Mouse (Mus musculus): Measurements from ENCODE around the gene Asap3. TPM values are rescaled to one million over a fixed set of nuclear protein-coding genes. Genes with fewer than 3 reads are reported as not detected.

The Asap3 gene
- polyA plus RNA-seq, 1 experiment from 2014 or later: 2.4 TPM

DNA sequence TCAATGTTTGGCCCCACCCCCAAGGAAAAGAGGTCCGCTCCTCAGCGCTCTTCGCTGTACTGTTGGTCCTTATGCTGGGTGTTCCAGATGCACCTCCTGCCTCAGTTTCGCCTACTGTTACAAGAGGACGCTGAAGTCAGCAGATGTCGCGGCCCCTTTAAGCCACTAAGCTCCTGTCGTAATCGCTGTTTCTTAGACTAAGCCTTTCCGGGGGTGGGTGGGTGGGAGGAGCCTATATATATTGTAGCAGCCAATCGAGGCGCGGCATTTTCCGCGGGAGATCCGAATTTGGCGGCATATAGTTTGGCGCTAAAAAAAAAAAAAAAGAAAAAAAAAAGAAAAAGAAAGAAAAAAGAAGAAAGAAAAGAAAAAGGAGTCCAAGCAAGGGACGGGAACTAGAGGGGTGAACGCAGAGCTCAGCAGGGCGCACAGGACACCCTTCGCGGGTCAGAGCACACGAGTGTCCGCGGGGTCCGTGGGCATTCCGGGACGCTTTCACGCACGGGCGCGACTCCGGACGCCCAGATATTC is 34.1 kb upstream of the Asap3 start, which contains the start of gene E2f2:
Gene E2f2 (plus strand): TSS at position 384 of the 531 bp plus-strand sequence.
- no peaks in the 10 kb centered on the region for H3K36me3 ChIP-seq (ENCODE audit: control insufficient read depth, insufficient read depth, low read length)
- H3K9me3 ChIP-seq (ENCODE audit: control insufficient read depth, low read length): no peaks in the 10 kb centered on the region
- H3K4me3 ChIP-seq (ENCODE audit: low read depth, low read length): peak within 1 kb of the TSS; percentile 54
- ATAC-seq (ENCODE audit: low read depth): peak; percentile 62; the same call in 1 of the 2 replicates
- H3K27me3 ChIP-seq (ENCODE audit: control insufficient read depth, insufficient read depth, low read length): no peaks in the 10 kb centered on the region
- peak within 1 kb of the TSS; percentile 100 for H3K4me2 ChIP-seq (ENCODE audit: low read depth, low read length)
- WGBS: 0% methylated on average over 35 of the region's 35 CpGs
- peaks cover 4% of the 10 kb centered on the region; the same call in 1 of the 2 replicates for H3K4me1 ChIP-seq (ENCODE audit: control insufficient read depth, insufficient read depth, low read length)
- H3K27ac ChIP-seq (ENCODE audit: low read depth, low read length): no peak within 1 kb of the TSS
- H3K9ac ChIP-seq (replicated peaks; ENCODE audit: low read depth, low read length): peak within 1 kb of the TSS; percentile 62

DNA sequence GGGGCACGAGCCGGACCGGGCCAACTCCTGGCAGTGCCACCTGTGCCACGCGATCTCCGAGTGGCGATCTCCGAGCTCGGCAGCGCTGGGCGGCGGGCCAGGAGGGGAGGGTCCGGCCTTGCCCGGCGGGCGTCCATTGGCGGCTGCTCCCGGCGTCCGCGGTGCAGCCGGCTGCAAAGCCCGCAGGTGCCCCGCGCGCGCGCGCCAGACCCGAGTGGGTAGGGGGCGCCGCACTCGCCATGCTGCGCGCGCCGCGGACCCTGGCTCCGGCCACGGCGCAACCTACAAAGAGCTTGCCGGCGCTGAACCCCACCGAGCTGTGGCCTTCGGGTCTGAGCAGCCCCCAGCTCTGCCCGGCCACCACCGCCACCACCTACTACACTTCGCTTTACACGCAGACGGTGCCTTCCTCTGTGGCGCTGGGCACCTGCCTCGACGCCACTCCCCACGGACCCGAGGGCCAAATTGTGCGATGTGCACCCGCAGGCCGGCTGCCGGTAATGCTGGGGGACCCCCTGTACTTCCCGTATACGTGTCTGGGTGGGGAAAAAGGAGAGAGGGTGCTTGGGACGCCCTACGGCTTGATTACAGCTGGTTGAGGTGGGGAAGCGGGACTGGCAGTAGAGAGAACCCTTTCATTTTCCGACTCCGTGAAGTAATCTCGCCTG is 33.5 kb upstream of the Asap3 start:
- 0% methylated on average over 54 of the region's 67 CpGs for WGBS
- H3K27ac ChIP-seq (ENCODE audit: low read depth, low read length): no peak overlapping the region

DNA sequence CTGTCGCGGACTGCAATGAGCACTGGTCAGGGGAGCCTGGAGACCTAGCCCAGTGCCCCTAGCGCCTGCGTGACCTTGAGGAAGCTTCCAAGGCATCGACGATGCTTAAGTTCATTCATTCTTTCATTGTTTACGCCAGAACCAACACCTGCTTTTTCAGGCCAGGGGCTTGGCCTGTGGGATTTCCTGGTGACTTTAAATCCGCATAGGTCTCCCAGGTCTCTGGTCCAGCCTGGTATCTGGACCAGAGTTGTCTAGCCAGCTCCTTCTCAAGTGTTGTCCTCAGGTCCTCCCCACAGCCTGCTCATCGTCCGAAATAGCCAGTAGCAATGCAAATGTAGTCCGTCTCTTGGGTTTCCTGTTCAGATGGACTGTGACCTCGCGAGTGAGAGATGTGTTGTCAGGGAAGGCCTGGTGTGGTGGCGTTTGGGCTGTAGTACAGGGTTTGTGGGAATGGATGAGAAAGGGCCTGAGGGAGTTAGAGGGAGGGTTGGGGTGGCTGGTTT is 32.9 kb upstream of the Asap3 start:
- no peak for ATAC-seq (ENCODE audit: low read depth)
- H3K9me3 ChIP-seq (ENCODE audit: control insufficient read depth, low read length): no peaks in the 10 kb centered on the region
- H3K4me2 ChIP-seq (ENCODE audit: low read depth, low read length): peak overlapping the region; percentile 100
- H3K27me3 ChIP-seq (ENCODE audit: control insufficient read depth, insufficient read depth, low read length): no peaks in the 10 kb centered on the region
- H3K4me3 ChIP-seq (ENCODE audit: low read depth, low read length): peak overlapping the region; percentile 54
- peaks cover 10% of the 10 kb centered on the region; the same call in 1 of the 2 replicates for H3K4me1 ChIP-seq (ENCODE audit: control insufficient read depth, insufficient read depth, low read length)
- no peaks in the 10 kb centered on the region for H3K36me3 ChIP-seq (ENCODE audit: control insufficient read depth, insufficient read depth, low read length)
- H3K27ac ChIP-seq (ENCODE audit: low read depth, low read length): no peak overlapping the region
- 3% methylated on average over 14 of the region's 14 CpGs for WGBS
- H3K9ac ChIP-seq (replicated peaks; ENCODE audit: low read depth, low read length): peak overlapping the region; percentile 41; the same call in 1 of the 2 replicates

More for the DNA sequence above, 33.5 kb upstream of the Asap3 start:
- Histone ChIP-seq H3K9ac (replicated peaks; ENCODE audit: low read depth, low read length) (peak overlapping the region; percentile 41), H3K36me3 (ENCODE audit: control insufficient read depth, insufficient read depth, low read length) (no peaks in the 10 kb centered on the region), H3K4me1 (ENCODE audit: control insufficient read depth, insufficient read depth, low read length) (peaks cover 6% of the 10 kb centered on the region; the same call in 1 of the 2 replicates), H3K27me3 (ENCODE audit: control insufficient read depth, insufficient read depth, low read length) (no peaks in the 10 kb centered on the region), H3K4me3 (ENCODE audit: low read depth, low read length) (peak overlapping the region; percentile 54), H3K4me2 (ENCODE audit: low read depth, low read length) (peak overlapping the region; percentile 100), H3K9me3 (ENCODE audit: control insufficient read depth, low read length) (no peaks in the 10 kb centered on the region)
- peak; percentile 52 for ATAC-seq (ENCODE audit: low read depth)

DNA sequence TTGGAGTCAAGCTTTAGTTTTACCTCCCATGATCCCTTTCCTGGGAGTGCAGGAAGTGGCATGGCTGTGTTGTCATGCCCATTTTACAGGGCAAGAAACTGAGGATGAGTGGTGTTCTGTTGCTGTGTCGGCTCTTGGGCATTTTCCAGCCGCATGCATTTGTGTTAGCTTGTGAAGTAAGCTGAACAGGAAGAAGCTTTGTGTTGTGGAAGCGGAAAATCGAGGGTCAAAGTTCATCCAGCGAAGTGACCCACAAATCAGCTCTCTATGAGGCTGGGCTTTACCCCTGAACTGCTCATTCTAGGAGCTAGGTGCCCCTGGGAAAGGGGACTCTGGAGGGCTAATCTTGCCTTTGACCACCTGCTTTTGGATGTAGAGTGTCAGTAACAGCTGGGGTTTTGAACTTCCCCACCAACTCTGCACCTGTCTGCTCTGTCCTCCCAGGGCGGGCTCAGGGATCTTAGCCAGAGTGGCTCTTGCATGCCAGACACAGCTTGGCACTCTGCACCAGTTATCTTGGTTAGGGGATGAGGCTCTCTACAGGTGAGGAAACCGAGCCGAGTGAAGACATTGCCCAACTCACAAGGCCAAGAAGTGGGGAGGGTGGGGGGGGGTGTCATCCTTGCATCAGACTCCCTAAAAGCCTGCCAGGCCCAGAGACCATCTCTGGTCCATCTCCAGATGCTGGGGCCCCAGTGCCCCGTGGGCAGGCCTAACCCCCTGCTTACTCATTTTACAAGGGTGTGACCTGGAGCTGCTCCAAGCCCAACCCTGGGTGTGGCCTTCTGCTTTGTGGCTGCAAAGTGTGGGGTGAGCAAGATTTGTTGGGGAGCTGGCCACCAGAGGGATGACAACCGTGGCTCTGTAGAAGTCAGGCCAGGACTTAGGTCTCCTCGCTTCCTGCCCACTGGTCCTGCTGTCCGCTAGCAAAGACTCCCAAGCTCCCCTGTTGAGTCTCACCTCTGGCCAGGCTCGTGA is 31.7 kb upstream of the Asap3 start:
- H3K4me2 ChIP-seq (ENCODE audit: low read depth, low read length): no peak overlapping the region

DNA sequence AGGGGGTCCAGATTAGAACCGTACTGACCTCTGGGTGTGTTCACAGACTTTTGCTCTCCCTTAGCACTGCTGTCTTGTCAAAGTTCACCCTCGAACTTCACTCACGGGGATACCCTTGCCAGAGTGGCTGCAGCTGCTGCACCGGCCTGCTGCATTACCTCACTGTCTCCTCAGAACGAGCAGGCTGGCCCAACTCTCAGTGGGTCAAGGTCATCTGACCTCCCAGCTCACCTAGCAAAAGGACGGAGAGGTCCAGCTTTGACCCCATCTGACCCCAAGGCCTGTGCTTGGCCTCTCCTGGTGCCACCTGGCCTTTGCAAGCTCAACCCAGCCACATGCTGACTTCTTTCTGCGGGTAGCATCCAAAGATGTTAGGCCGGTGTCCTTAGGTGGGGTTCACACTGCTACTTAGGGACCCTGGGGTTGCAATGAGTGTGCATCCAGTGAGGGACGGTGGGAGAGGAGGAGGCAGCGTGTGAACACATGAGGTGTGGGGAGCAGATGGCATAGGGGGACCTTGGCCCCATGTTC is 30.1 kb upstream of the Asap3 start:
- Histone ChIP-seq H3K9ac (replicated peaks; ENCODE audit: low read depth, low read length) (no peak overlapping the region), H3K36me3 (ENCODE audit: control insufficient read depth, insufficient read depth, low read length) (no peaks in the 10 kb centered on the region), H3K4me2 (ENCODE audit: low read depth, low read length) (no peak overlapping the region), H3K27me3 (ENCODE audit: control insufficient read depth, insufficient read depth, low read length) (no peaks in the 10 kb centered on the region), H3K4me3 (ENCODE audit: low read depth, low read length) (no peak overlapping the region), H3K9me3 (ENCODE audit: control insufficient read depth, low read length) (no peaks in the 10 kb centered on the region), H3K4me1 (ENCODE audit: control insufficient read depth, insufficient read depth, low read length) (peaks cover 17% of the 10 kb centered on the region; the same call in 1 of the 2 replicates), H3K27ac (ENCODE audit: low read depth, low read length) (no peak overlapping the region)
- ATAC-seq (ENCODE audit: low read depth): no peak
- WGBS: 75% methylated on average over 10 of the region's 10 CpGs

More for the DNA sequence above, 31.7 kb upstream of the Asap3 start:
- no peaks in the 10 kb centered on the region for H3K27me3 ChIP-seq (ENCODE audit: control insufficient read depth, insufficient read depth, low read length)
- no peaks in the 10 kb centered on the region for H3K36me3 ChIP-seq (ENCODE audit: control insufficient read depth, insufficient read depth, low read length)
- no peak overlapping the region for H3K9ac ChIP-seq (replicated peaks; ENCODE audit: low read depth, low read length)
- H3K27ac ChIP-seq (ENCODE audit: low read depth, low read length): no peak overlapping the region
- no peak for ATAC-seq (ENCODE audit: low read depth)
- WGBS: 63% methylated on average over 13 of the region's 13 CpGs
- H3K4me3 ChIP-seq (ENCODE audit: low read depth, low read length): no peak overlapping the region
- H3K9me3 ChIP-seq (ENCODE audit: control insufficient read depth, low read length): no peaks in the 10 kb centered on the region
- peaks cover 10% of the 10 kb centered on the region; the same call in 1 of the 2 replicates for H3K4me1 ChIP-seq (ENCODE audit: control insufficient read depth, insufficient read depth, low read length)

DNA sequence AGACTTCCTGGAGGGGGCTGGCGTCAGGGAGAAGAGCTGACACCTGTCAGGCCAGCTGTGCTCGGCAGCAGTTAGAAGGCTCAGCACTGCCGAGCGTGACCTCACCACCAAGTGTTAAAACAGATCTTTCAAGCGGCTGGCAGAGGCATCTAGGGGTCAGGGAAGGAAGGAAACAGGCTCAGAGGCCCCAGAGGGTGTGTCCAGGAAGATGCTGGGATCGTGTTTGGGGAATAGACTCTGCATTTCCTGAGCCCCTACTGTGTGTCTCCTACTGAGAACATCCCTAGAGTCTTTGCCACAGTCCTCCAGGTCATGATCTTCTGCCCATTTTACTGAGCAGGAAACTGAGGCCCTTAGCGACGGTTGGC is 28.9 kb upstream of the Asap3 start:
- no peak overlapping the region for H3K9ac ChIP-seq (replicated peaks; ENCODE audit: low read depth, low read length)
- no peak overlapping the region for H3K4me2 ChIP-seq (ENCODE audit: low read depth, low read length)
- H3K27ac ChIP-seq (ENCODE audit: low read depth, low read length): no peak overlapping the region
- no peaks in the 10 kb centered on the region for H3K27me3 ChIP-seq (ENCODE audit: control insufficient read depth, insufficient read depth, low read length)
- ATAC-seq (ENCODE audit: low read depth): no peak
- 49% methylated on average over 8 of the region's 8 CpGs for WGBS
- H3K4me1 ChIP-seq (ENCODE audit: control insufficient read depth, insufficient read depth, low read length): peaks cover 17% of the 10 kb centered on the region; the same call in 1 of the 2 replicates
- no peaks in the 10 kb centered on the region for H3K36me3 ChIP-seq (ENCODE audit: control insufficient read depth, insufficient read depth, low read length)
- H3K9me3 ChIP-seq (ENCODE audit: control insufficient read depth, low read length): no peaks in the 10 kb centered on the region
- no peak overlapping the region for H3K4me3 ChIP-seq (ENCODE audit: low read depth, low read length)

DNA sequence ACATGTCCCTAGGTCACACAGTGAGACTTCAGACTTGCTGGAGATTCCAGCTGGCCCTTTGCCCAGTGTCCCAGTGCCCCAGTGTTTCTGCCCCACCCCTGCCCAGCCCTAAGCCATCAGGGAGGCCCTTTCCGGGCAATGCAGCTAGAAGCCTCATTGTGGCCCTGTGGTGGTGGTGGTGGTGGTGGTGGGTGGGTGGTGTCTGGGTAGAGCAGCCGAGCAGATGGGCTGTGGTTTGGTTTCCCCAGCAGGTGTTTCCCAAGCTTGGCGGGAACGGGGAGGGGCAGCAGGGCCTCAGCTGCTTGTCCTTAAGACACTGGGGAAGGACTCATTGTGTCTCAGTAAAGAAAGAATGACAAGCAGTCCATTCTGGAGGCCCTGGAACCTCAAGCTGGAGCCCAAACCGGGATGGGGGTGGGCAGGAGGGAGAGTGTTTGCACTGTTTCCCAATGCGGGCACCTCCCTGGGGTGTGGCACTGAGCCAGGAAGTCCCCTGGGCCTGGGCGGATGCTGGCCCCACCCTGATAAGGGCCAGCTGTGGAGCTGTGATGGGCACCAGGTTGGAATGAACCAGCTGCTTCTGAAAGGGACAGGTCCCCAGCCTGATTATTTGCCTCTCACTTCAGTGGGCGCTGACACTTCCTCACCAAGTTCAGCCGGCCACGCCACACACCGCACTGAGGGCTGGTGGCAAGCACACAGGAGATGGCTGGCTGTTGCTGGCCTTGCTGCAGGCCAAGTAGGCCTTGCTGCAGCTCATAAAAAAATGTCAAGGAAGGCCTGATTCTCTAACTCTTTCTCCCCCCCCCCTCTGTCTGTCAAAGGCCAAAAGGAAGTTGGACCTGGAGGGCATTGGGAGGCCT is 28.3 kb upstream of the Asap3 start:
- Histone ChIP-seq H3K9ac (replicated peaks; ENCODE audit: low read depth, low read length) (no peak overlapping the region), H3K27ac (ENCODE audit: low read depth, low read length) (no peak overlapping the region), H3K4me1 (ENCODE audit: control insufficient read depth, insufficient read depth, low read length) (peaks cover 13% of the 10 kb centered on the region; the same call in 1 of the 2 replicates)

DNA sequence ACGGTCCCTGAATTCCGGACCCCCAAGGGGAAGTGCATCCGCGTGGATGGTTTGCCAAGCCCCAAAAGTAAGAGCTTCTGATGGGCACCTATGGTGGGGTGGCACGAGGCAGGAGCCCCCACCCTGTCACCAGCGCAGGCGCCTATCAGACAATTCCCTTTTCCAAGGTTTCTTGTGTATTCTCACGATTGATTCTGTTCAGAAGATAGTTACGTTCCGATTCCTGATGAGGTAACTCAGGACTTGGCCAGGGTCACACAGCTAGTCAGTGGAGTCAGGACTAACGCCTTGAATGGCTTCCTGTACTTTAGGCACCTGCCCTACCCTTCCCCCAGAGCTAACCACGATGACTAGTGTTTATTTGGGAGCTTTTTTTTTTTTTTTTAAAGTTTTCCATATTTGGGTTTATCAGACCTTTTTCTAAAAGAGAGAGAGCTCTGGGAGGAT is 27.7 kb upstream of the Asap3 start:
- H3K4me1 ChIP-seq (ENCODE audit: control insufficient read depth, insufficient read depth, low read length): 0 out of 2 replicates have a peak, but pooled peaks cover 13% of the 10 kb centered on the region
- no peaks in the 10 kb centered on the region for H3K27me3 ChIP-seq (ENCODE audit: control insufficient read depth, insufficient read depth, low read length)
- no peaks in the 10 kb centered on the region for H3K36me3 ChIP-seq (ENCODE audit: control insufficient read depth, insufficient read depth, low read length)
- H3K9me3 ChIP-seq (ENCODE audit: control insufficient read depth, low read length): no peaks in the 10 kb centered on the region
- H3K27ac ChIP-seq (ENCODE audit: low read depth, low read length): no peak overlapping the region
- WGBS: 88% methylated on average over 12 of the region's 12 CpGs
- no peak for ATAC-seq (ENCODE audit: low read depth)
- H3K4me2 ChIP-seq (ENCODE audit: low read depth, low read length): no peak overlapping the region
- no peak overlapping the region for H3K4me3 ChIP-seq (ENCODE audit: low read depth, low read length)
- H3K9ac ChIP-seq (replicated peaks; ENCODE audit: low read depth, low read length): no peak overlapping the region

More for the DNA sequence above, 28.3 kb upstream of the Asap3 start:
- ATAC-seq (ENCODE audit: low read depth): no peak
- Histone ChIP-seq H3K4me2 (ENCODE audit: low read depth, low read length) (no peak overlapping the region), H3K27me3 (ENCODE audit: control insufficient read depth, insufficient read depth, low read length) (no peaks in the 10 kb centered on the region), H3K4me3 (ENCODE audit: low read depth, low read length) (no peak overlapping the region), H3K9me3 (ENCODE audit: control insufficient read depth, low read length) (no peaks in the 10 kb centered on the region), H3K36me3 (ENCODE audit: control insufficient read depth, insufficient read depth, low read length) (no peaks in the 10 kb centered on the region)
- WGBS: 36% methylated on average over 11 of the region's 11 CpGs

Measured in neural tube, embryonic 14.5 days (tissue).